Mouse (Mus musculus): ENCODE data around the gene Pmepa1. TPM values are rescaled to one million over a fixed set of nuclear protein-coding genes. Genes with fewer than 3 reads are reported as not detected.
A peak's percentile ranks its signal among the peaks of the same experiment; 100 is the strongest.

The Pmepa1 gene
- polyA plus RNA-seq, 1 experiment from 2014 or later = 4.1 TPM

DNA sequence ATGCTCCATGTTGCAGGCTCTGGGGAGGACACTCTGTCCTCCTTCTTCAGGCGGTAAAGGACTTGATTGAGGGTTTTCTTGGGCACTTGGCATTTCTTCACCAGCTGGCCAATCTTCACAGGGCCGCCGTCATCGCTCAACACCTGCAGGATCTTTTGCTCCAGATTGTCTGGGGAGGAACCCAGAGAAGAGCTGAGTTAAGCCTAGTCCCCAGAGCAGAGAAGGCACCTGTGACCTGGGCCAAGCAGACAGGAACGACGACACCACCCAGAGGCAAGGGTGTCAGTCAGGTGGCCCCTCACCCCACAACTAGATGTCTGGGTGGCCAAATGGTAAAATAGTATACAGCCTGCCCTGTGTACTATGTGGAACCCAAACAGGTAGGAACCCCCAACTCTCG, 59.5 kb downstream of the Pmepa1 start:
- Histone ChIP-seq H3K4me2 (no peak overlapping the region), H3K9me3 (no peaks in the 10 kb centered on the region), H3K9ac (no peak overlapping the region), H3K4me1 (no peaks in the 10 kb centered on the region), H3K27me3 (replicated peaks) (no peaks in the 10 kb centered on the region), H3K27ac (no peak overlapping the region), H3K4me3 (no peak overlapping the region), H3K36me3 (replicated peaks) (no peaks in the 10 kb centered on the region)
- ATAC-seq (replicated peaks) = no peak
- 92% methylated on average over 7 of the region's 7 CpGs for WGBS

DNA sequence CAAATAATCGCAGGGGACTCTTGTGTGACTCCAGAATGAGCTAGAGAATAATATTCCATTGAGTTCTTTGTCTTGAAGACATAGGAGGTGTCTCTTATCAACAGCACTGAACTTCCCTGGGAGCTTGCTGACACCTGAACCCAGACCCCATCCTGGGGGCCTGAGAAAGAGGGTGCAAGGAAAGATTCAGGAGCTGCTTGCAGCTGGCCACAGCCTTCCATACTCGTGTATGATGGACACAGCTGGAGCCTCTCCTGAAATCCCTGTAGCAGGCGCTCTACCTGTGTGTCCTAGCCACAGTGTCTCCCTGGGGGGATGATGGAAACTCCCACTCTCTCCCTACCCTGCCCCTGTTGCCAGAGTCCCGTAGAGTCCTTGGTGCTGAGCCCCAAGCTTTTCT, 64.1 kb downstream of the Pmepa1 start:
- no peak overlapping the region for H3K9ac ChIP-seq
- no peak for ATAC-seq (replicated peaks)
- H3K27ac ChIP-seq = no peak overlapping the region
- 78% methylated on average over 4 of the region's 4 CpGs for WGBS
- H3K36me3 ChIP-seq (replicated peaks) = no peaks in the 10 kb centered on the region
- H3K4me2 ChIP-seq = no peak overlapping the region
- H3K27me3 ChIP-seq (replicated peaks) = no peaks in the 10 kb centered on the region
- no peaks in the 10 kb centered on the region for H3K4me1 ChIP-seq
- H3K9me3 ChIP-seq = no peaks in the 10 kb centered on the region
- no peak overlapping the region for H3K4me3 ChIP-seq

DNA sequence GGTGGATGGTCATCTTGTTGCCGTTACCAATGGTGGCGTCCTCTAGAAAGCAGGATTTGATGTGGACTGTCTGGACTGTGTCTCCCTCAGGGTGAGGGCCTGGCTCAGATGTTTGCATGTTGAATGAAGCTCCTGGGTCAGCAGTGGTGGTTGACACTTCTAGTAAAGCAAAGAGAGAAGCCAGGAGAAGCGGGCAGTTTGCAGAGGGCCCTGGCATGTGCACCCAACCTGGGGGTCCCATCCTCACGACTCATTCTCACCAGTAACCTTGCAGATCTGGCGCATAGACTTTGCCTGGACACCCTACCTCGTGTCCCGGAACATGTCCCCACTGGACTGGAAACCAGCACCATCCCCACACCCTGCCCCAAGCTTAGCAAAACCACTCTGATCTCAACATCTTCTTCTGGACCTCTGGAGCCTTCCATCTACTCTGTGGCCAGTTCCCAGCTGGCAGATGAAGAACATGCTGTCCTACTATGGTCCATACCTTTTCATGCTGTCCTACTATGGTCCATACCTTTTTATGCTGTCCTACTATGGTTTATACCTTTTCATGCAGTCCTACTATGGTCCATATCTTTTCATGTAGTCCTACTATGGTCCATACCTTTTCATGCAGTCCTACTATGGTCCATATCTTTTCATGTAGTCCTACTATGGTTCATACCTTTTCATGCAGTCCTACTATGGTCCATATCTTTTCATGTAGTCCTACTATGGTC, 67.1 kb downstream of the Pmepa1 start:
- Histone ChIP-seq H3K27ac (no peak overlapping the region), H3K4me1 (no peaks in the 10 kb centered on the region), H3K9me3 (no peaks in the 10 kb centered on the region), H3K4me2 (no peak overlapping the region), H3K27me3 (replicated peaks) (no peaks in the 10 kb centered on the region), H3K36me3 (replicated peaks) (no peaks in the 10 kb centered on the region), H3K4me3 (no peak overlapping the region), H3K9ac (no peak overlapping the region)
- WGBS = 98% methylated on average over 7 of the region's 7 CpGs
- no peak for ATAC-seq (replicated peaks)

DNA sequence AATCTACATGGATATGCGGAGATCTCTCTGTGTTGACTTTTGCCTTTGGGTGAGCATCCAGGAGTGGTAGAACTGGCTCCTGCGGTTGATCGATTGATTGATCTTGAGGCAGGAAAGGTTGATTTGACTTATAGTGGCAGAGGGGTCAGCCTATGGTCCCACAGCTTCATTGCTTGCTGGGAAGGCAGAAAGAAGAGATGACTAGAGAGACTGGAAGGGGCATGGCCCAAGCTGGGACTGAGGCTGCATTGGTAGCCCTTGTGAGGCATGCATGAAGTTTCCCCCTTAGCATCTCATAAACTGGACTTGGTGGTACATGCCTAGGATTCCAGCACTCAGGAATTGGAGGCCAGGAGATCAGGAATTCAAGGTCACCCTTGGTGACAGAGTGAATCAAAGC, 69.3 kb downstream of the Pmepa1 start:
- 98% methylated on average over 3 of the region's 3 CpGs for WGBS
- H3K27ac ChIP-seq = no peak overlapping the region
- no peaks in the 10 kb centered on the region for H3K9me3 ChIP-seq
- H3K4me2 ChIP-seq = no peak overlapping the region
- no peaks in the 10 kb centered on the region for H3K4me1 ChIP-seq
- ATAC-seq (replicated peaks) = no peak
- no peak overlapping the region for H3K4me3 ChIP-seq
- no peak overlapping the region for H3K9ac ChIP-seq
- no peaks in the 10 kb centered on the region for H3K27me3 ChIP-seq (replicated peaks)
- H3K36me3 ChIP-seq (replicated peaks) = no peaks in the 10 kb centered on the region

DNA sequence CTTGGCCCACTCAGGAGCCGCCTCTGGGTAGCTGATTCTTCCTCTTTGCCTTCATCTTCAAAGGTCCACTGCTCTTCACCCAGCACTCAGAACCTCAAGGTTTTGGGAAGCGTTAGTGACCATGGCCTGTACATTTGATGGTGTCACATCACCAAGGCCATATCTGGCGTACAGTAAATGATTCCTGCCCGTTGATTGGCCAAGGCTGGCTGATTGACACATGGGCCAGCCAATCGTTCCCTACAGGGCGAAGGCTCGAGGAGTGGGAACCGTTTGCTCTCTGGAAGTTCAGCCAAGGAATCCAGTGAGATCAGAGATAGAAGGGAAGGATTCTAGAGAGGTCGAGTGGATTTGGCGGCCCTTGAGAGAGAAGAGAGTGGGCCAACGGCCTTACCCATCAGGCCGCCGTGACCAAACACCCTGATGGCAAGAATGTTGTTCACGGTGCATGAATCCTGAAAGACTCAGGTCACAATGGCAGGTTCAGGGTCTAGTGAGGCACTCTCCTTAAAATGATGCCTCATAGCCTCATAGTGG, 70.7 kb downstream of the Pmepa1 start:
- Histone ChIP-seq H3K27me3 (replicated peaks) (no peaks in the 10 kb centered on the region), H3K9ac (no peak overlapping the region), H3K4me2 (no peak overlapping the region), H3K9me3 (no peaks in the 10 kb centered on the region), H3K36me3 (replicated peaks) (no peaks in the 10 kb centered on the region), H3K4me3 (no peak overlapping the region), H3K4me1 (no peaks in the 10 kb centered on the region), H3K27ac (no peak overlapping the region)
- ATAC-seq (replicated peaks) = no peak
- 91% methylated on average over 14 of the region's 14 CpGs for WGBS

DNA sequence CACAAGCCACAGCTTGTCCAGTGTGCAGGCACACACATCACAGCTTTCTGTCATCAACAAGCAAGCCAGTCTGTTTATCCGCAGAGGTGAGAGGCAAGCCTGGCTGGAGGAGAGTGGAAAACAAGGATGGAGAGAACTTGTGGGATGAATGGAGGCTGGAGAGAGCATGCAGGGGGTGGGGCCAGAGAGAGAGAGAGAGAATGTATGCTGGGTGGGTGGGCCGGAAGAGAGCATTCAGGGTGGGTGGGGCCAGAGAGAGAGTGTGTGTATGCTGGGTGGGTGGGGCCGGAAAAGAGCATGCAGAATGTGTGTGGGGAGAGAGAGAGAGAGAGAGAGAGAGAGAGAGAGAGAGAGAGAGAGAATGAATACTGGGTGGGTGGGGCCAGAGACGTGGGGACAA, 71.7 kb downstream of the Pmepa1 start:
- WGBS = 55% methylated on average over 4 of the region's 4 CpGs
- no peak overlapping the region for H3K4me2 ChIP-seq
- H3K36me3 ChIP-seq (replicated peaks) = no peaks in the 10 kb centered on the region

DNA sequence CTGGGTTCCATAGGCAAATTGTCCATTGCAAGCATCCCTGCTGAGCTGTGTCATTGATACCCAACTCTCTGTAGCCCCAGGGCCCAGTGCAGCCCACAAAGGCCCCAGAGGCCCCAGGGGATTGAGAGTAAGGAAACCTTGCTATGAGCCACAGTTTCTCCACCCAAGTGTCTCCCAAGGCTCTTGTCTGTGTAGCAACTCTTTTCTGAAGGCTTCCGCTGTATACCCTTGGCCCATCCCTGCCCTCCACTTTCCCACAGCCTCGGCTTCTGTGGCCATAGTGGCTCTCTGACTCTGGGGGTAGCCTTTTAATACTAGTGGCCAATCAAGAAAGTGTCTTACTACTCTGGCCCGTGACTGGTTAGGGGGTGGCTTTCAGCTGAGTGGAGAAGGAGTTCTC, 72.6 kb downstream of the Pmepa1 start:
- no peak for ATAC-seq (replicated peaks)
- Histone ChIP-seq H3K27me3 (replicated peaks) (no peaks in the 10 kb centered on the region), H3K4me3 (no peak overlapping the region), H3K9me3 (no peaks in the 10 kb centered on the region), H3K9ac (no peak overlapping the region), H3K4me2 (no peak overlapping the region), H3K27ac (no peak overlapping the region), H3K36me3 (replicated peaks) (no peaks in the 10 kb centered on the region), H3K4me1 (no peaks in the 10 kb centered on the region)
- 87% methylated on average over 3 of the region's 3 CpGs for WGBS

More for the DNA sequence above, 71.7 kb downstream of the Pmepa1 start:
- Histone ChIP-seq H3K27me3 (replicated peaks) (no peaks in the 10 kb centered on the region), H3K27ac (no peak overlapping the region), H3K9ac (no peak overlapping the region), H3K9me3 (no peaks in the 10 kb centered on the region), H3K4me1 (no peaks in the 10 kb centered on the region), H3K4me3 (no peak overlapping the region)
- ATAC-seq (replicated peaks) = no peak

DNA sequence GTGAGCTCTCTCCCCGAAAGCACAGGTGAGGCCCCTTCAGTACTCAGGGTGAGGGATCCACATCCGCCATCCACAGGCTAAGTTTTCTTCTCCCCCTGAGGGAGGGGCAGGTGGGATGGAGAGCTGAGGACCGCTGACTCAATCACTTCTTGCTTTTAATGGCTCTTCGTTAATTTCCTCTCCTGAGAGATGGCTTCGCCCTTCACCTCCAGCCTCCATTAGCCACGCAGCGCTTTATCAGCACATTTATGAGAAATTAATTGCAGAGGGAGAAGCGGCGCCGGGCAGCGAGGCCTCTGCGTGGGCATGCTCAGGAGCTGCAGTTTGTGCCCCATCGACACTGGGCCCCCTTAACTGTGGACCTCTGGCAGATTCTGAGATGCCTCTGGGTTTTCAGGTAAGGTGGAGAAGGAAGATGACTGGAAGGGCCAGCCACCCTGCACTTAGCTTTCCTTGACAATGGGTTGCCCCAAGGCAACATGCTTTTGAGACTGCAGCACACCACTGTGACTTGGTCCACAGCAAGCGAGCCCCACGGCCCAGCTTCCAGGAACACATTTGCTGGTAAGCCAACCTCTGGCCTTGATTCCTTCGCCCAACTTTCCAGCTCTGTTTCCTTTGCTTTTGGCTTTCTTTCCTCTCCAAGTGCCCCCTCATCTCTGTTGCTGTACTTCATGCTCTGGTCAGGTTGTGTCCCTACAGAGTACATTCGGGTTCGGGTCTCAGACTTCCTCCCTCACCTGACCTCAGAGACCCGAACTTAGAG, 73.2 kb downstream of the Pmepa1 start:
- ATAC-seq (replicated peaks) = no peak
- Histone ChIP-seq H3K9ac (no peak overlapping the region), H3K27ac (no peak overlapping the region)

DNA sequence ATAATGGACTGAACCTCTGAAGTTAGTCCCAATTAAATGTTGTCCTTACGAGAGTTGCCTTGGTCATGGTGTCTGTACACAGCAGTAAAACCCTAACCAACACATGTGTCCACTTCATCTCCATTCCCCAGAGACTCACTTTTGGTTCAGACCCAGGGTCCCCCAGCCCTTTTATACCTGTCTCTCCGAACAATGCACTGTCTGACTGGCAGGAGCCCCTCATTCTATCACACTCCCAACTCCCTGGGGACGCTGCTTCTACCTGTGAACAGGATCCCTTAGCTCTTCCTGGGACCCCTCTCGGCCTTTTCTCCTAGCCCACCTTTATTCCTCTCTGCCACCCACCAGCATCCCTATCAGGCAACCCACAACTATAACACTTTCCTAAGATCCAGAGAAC, 81.5 kb downstream of the Pmepa1 start:
- Histone ChIP-seq H3K36me3 (replicated peaks) (no peaks in the 10 kb centered on the region), H3K27ac (no peak overlapping the region), H3K4me3 (no peak overlapping the region), H3K4me1 (no peaks in the 10 kb centered on the region), H3K4me2 (no peak overlapping the region), H3K27me3 (replicated peaks) (no peaks in the 10 kb centered on the region), H3K9ac (no peak overlapping the region), H3K9me3 (0 out of 2 replicates have a peak, but pooled peaks cover 3% of the 10 kb centered on the region)
- ATAC-seq (replicated peaks) = no peak
- 89% methylated on average over 4 of the region's 4 CpGs for WGBS

More for the DNA sequence above, 73.2 kb downstream of the Pmepa1 start:
- no peaks in the 10 kb centered on the region for H3K9me3 ChIP-seq
- WGBS = 79% methylated on average over 19 of the region's 19 CpGs
- no peak overlapping the region for H3K4me2 ChIP-seq
- H3K4me3 ChIP-seq = no peak overlapping the region
- no peaks in the 10 kb centered on the region for H3K36me3 ChIP-seq (replicated peaks)
- no peaks in the 10 kb centered on the region for H3K4me1 ChIP-seq
- H3K27me3 ChIP-seq (replicated peaks) = no peaks in the 10 kb centered on the region

DNA sequence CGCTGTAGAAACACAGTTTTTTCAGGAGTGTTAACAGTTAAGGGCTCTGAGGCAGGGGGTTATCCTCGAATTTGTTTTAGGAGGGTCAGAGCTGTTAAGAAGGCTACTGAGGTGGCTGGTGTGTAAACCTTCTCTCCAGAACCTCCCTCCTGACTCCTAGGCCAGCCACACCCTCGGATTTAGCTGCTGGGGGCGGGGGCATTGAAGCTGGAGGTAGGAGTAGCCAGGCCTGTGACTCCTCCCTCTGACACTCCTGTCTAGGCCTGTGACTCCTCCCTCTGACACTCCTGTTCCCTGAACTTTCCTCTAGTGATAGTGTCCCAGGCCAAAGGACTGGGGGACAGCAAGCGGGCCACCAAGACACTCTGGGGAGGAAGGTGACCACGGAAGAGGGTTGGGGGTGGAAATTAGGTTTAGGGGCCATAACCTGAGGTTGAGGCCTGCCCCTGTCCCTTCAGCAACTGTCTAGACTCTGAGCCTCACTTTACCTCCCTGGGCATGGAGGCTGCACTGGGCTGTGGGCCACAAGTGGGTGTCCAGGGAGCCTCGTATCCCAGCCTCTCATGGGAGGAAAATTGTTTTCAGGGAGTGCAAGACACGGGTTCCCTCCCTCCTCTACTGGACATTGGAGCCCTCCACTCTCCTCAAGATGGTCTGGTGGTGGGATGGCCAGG, 89.0 kb downstream of the Pmepa1 start:
- Histone ChIP-seq H3K4me3 (no peak overlapping the region), H3K9ac (no peak overlapping the region), H3K4me2 (no peak overlapping the region), H3K27ac (no peak overlapping the region), H3K9me3 (no peaks in the 10 kb centered on the region), H3K4me1 (0 out of 2 replicates have a peak, but pooled peaks cover 2% of the 10 kb centered on the region), H3K36me3 (replicated peaks) (no peaks in the 10 kb centered on the region), H3K27me3 (replicated peaks) (no peaks in the 10 kb centered on the region)
- ATAC-seq (replicated peaks) = no peak
- 40% methylated on average over 8 of the region's 8 CpGs for WGBS

DNA sequence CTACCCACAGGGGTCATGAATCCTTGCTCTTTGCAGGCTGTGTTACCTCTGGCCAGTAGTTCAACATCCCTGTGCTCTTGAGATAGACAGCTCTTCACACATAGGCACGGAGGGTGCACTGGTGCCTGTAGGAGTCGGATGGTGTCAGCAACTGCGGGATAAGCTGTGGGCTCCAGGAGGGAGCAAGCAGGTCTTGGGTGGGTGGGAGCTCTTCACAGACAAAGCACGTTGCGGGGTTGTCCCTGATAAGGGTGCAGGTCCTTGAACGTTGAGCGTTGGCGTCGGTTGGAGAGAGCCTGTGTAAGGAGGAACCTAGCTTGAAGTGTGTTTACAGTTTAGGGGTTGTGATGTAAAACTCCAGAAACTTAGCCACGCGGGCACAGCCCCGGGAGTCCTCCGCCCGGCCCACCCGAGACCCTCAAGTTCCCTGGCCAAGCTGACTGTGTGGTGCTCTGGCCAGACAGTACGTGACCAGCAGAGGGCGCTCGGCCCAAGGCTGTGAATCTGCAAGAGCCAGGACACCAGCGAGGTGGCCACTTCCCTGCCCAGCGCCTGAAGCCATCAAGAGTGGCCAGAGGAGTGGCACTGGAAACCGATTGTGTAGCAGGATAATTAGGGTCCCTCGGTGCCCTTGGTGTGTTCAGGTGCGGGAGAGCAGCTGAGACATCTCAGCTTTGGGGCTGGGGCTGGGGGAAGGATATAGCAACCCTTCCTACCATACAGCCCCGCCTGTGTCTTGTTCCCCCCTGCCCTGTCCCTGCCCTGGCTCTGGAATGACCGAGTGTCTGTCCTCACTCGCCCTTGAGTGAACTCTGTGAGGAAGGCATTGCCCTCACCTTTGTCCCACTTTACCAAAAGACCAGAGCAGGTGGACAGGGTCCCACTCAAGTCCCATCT, 90.0 kb downstream of the Pmepa1 start:
- peak; percentile 82 for ATAC-seq (replicated peaks)
- no peak overlapping the region for H3K27ac ChIP-seq
- WGBS = 34% methylated on average over 26 of the region's 26 CpGs
- H3K9ac ChIP-seq = no peak overlapping the region
- H3K9me3 ChIP-seq = no peaks in the 10 kb centered on the region
- H3K36me3 ChIP-seq (replicated peaks) = no peaks in the 10 kb centered on the region
- 0 out of 2 replicates have a peak, but pooled peaks cover 2% of the 10 kb centered on the region for H3K4me1 ChIP-seq
- no peaks in the 10 kb centered on the region for H3K27me3 ChIP-seq (replicated peaks)
- H3K4me3 ChIP-seq = no peak overlapping the region
- H3K4me2 ChIP-seq = 0 out of 2 replicates have a peak overlapping the region, but pooled peaks have one; percentile 11

All from midbrain, embryonic 15.5 days (tissue).